Mouse (Mus musculus) erythroblast, adult 5-6 weeks (primary cell): ENCODE data around the gene Unc5b. TPM values are rescaled to one million over a fixed set of nuclear protein-coding genes. Genes with fewer than 3 reads are reported as not detected.
A peak's percentile ranks its signal among the peaks of the same experiment; 100 is the strongest.

Experiments
- ATAC-seq: replicated peaks from 2 replicates; pipeline ENCODE4 v1.8.0; 2016; ENCODE audit warnings: moderate number of reproducible peaks, mild to moderate bottlenecking, moderate TSS enrichment, inconsistent platforms; ENCODE audit not compliant: poor library complexity, low FRiP score, severe bottlenecking
- total RNA-seq, 2 experiments: library from RNA; stranded (forward) in 1 of 2; stranded (reverse) in 1 of 2; fragments of 150-400 nt in 1 of 2; fragments of 200-764, 138-1000 nt in 1 of 2; gene quantifications; 2 replicates each; pipeline versions ENCODE4 v1.2.3 to v1.2.4; 2015 to 2017; ENCODE audit warnings: low replicate concordance in 2 of 2

Unc5b gene
- total RNA-seq, 2 experiments from 2014 or later, result not detected

DNA sequence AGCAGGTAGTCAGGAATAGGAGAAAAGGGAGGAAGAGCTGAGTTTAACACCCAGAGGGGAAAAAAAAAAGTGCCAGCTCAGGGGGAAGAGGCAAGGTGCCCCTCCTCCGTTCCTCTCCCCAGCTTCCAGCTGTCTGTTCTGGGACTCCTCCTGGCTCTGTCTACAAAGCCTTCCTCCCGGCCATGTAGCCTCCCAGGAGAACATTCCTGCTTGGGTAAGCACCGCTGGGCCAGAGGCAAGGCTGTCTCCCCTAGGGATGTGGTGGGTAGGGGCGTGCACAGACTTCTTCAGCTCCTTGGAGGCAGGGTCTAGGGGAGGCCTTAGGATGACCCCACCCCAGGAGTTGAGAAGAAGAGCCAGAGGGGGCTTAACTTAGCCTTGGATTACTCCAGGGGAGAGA is 26.5 kb downstream of the Unc5b start:
- ATAC-seq, result no peak

DNA sequence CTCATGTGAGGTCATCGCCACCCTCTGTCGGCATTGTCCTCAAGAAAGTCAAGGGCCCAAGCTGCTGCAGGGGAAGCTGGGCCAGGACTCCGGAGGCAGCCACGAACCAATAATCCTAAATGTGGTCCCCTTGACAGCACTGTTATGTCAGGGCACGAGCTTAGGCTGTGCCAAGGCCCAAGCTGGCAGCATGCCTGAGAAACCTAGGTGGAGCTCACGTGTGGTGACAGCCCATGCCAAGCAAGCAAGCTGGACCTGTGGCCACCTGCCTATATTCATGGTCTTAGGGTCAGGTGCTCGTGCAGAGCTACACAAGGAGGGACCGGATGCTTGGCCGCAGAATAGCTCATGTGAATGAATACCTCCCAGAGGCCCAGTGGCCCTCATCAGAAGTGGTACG is 27.4 kb downstream of the Unc5b start:
- ATAC-seq, result no peak

DNA sequence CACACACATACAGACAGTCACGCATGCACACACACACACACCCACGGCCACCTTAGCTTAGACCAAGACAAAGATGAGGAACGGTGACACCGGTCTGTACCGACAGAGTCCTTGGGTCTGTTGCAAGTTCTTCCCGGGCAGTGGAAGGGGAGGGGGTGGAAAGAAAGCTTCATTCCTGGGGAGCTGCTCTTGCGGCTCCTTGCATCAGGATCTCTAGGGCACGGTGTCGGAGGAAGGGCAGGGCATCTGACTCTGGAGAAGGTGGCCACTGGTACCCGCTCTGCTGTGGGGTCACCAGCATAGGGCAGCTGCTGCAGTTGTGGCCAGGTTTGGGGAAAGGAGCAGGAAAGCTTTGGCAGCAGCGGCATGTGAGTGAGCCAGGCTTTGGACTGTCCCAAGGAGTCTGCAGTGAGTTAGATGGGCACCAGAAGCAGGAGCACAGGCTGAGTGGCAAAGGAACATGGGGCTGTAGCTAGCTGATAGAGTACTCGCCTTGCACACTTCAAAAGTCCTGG is 29.4 kb downstream of the Unc5b start:
- ATAC-seq, result no peak

DNA sequence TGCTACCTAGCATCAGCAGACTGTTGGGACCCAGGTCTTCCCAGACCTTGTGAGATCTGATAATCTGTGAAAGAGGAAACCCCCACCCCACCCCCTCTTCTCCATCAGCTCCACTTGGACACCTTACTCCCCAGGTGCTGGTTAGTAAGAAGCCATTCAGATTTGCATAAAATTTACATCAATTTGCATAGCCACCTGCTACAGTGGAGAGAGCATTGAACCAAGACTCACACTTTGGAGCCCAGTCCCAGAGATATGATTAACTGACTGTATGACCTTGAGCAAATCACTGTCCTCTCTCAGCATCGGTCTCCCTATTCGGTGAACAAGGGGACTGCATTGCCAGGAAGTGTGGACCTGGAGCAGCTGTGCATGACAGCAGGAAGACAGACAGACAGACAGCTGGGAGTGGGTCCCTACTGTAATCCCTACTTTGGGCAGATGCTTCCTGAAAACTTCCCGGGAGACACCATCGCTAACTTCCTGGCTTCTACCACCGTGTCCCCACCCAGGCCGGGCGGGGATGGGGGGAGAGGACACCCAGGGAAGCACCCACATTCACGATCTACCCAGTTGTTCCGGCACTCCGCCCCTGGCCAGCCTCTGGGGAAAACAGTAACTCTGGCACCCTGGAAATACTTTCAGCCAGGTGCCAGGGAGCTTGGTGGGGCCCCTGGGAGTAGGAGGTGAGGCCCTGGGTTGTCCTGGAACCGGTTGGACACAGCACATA is 30.0 kb downstream of the Unc5b start:
- ATAC-seq, result no peak

DNA sequence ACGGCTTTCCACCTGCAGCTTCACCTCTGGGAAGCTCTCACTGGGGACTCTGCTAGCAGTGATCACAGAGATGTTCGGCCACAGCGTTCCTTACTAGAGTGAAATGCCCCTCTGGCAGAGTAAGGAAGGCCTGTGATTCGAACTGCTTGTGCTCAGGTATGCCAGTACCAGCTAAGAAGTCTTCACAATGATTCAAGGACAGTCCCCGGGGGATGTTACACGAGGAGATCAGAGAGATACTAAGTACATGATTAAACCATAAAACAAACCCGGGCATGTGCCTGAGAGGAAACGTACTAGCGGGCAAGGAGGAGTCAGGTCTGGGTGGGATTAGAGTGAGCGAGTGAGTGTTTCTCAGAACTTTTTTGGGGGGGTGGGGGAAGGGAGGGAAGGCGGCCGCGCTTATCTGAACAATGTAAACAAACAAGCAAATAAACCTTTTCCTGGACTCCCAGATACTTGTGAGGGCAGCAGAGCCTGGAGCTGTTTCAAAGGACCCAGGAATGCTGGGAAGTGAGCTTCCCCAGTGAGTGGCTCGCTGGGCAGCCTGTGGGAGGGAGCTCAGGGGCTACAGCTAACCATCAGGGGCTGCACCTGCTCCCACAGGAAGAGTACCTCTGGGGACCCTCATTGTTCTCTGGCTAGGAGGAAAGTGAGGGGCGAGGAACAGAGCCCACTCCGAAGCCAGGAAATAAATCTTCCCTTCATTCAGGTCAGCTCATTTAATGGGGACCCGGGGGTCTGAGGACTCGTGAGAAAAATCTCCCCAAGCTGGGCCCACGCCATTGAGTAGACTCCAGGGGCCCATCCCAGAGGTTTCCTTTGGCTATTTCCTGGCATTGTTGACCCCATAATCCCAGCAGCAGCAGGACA is 30.9 kb downstream of the Unc5b start:
- no peak for ATAC-seq

DNA sequence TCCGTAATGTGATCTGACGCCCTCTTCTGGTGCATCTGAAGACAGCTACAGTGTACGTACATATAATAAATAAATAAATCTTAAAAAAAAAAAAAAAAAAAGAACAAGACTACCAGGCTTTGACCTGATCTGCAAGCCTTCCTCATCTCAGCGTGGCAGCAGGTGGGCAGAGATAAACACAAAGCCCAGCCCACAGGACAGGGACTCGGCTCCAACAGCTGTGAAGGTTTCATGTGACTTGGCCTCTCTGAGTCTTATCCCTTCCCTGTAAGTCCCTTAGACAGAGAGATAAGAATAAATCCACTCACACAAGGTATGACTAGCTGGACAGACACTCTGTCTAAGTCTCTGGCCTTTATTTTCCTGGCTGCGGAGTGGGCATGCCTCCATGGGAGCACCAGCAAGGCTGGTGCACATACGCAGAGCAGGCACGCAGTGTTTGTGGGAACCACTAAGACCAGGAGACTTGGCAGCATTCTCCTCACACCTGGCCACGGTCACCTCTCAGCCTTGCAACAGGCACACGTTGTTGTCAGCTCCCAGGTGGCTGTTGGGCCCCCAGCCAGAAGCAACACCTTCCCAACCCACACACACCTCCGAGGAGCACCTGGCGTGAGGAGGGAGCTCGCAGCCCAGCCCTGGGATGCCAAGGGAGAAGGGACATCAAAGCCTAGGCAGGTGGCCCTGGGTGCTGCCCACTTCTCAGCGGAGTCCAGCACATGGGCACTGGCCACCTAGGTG is 33.5 kb downstream of the Unc5b start:
- ATAC-seq, result no peak

DNA sequence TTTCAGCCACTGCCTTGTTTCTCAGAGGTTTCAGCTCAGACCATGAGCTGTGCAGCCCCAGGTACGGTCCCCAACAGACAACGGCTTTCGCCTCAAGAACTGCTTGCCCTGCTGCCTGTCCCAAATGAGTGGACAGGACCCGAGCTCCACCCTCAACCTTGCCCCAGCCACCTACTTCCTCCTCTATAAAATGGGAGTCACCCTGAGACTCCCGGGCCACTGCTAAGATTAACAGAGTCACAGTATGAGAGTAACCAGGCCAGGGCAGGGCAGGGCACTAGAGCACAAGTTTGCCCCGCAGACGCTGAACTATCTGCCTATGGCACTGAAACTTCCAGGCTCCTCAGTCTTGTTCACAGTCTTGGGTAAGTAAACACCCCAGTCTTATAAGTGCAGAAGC is 34.9 kb downstream of the Unc5b start:
- no peak for ATAC-seq

DNA sequence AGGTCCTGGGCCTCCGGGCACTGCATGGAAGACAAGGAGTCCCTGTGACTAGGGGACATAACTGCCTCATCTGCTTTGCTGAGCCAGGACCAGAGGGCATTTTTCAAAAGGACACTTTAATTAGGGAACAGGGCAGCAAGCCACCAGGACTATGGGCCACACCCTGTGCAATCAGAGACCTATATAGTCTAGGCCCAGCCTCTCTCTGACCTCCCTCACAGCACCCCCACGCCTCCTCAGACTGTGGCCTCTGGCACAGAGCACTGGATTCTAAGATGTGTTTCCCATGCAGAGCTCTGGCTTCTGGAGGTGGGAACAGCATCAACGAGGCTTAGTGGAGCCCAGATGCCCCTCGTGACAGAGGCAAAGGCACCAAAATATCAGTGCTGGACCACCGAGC is 35.4 kb downstream of the Unc5b start:
- ATAC-seq, result no peak

DNA sequence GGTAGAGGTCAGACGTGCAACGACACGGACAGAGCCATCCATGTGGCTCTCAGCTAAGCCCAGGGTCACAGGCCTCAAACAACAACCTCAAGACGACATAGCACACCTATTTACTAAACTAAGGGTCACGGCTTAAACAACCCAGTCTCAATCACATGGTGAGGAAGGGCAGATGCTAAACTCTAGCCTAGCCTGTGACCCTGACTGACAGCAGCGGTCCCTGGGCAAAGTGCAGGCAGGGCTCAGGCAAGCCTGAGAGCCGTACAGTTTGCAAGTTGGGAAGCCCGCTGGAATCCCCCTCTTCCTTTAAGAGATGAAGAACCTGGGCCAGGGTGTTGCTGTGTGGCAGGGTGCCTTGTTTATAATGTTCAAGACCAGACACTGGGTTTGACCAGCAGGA is 36.6 kb downstream of the Unc5b start:
- no peak for ATAC-seq

DNA sequence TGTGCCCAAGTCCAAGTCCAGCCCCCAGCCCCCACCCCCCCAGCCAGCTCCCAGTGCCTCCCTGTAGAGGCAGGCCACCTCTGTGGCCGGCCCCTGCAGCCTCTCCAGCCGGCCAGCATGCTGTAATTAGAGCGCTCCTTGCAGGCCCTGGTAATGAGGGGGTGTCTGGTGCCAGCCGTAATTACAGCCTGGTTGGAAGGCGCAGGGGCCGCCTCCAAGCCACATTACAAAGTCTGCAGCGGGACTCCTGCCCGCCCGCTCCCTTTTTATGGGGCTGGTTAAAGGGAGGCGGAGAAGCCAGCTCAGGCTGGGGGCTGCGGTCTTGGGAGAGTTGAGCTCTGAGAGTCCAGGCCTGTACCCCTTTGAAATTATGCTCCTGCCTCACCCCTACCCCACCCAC is 37.0 kb downstream of the Unc5b start:
- no peak for ATAC-seq

DNA sequence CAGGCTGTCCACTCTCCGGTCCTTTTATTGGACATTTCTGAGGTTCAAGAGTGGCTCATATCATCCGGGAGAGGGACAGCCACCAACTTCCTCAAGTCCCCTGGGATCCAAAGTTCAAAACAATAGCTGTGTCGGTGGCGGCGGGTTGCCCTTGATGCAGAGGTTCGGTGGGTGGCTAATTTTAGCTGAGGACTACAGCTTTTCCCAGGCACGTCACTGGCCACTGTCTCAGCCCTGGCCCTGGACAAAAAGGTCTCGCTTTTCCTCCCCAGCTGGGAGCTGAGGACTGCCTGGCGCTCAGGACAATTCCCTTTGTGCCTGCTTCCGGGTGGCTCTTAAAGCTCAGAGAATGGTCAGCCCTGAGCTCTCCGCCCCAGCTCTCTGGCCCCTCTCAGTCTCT is 38.5 kb downstream of the Unc5b start:
- no peak for ATAC-seq

DNA sequence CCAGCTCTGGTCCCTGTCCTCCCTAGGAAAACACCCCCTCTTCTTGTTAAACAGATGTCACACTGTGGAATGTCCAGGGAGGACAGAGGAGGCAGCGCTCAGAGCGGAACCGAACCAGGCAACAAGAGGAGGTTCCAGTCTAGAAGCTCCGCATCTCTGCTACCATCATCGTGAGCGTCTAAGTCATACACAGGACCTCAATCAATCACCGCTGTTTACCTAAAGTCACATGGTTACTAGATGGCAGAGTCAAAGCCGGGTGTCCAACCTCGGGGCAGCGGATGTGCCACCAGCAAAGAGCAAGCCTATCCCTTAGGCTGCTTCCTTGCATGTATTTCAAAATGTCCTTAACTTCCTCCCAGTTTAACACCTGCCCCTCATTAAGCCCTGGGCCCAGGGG is 39.0 kb downstream of the Unc5b start:
- no peak for ATAC-seq

DNA sequence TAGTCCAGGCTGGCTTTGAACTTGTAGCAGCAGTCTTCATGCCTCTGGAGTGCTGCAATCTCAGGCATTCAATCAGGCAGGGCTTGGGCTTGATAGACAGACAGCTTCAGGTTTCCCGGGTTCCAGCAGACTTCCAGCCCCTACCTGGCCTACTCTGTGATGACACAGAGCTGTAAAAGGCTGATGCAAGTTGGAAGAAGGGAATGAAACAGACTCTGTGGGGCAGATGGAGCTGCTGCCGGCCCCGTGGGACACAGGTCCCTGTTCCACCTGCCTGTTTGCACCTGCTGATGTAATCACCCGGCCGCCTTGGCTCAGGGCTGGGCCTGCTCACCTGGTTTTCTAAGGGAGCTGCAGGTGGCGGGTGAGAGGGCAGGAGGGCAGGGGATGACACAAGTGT is 40.5 kb downstream of the Unc5b start:
- ATAC-seq, result no peak

DNA sequence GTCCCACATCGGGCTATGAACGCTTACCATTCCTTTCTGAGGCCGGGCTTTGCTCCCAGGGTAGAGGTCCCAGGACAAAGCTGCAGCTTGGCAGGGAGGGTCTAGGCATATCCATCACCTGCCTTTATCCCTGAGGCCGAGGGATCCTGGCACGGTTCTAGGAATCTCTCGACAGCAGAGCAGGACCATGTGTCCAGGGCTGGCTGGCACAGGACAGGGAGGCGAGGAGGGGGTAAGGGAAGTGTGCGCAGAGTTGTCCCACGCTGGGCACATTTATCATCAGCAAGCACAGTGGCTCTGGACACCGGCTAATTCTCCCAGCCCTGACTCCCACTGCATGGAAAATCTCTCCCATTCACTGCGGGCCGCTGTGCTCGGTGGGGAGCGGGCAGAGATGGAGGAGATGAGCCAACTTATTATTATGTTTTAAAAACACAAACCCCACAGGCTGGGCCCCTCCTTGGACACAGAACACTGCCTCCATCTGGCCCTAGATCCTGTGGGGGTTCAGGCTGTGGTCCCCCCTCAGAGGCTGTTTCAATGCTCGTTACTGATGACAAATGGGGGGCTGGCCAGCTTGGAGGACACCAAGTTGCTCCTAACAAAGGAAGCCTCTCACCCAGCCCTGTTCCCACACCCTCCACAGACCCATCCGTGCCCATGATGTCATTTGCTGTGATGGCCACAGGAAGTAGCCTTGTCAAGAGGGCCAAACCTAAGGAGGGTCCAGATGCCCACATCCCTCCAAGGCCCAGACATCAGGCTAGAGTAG is 43.9 kb downstream of the Unc5b start:
- ATAC-seq, result no peak

DNA sequence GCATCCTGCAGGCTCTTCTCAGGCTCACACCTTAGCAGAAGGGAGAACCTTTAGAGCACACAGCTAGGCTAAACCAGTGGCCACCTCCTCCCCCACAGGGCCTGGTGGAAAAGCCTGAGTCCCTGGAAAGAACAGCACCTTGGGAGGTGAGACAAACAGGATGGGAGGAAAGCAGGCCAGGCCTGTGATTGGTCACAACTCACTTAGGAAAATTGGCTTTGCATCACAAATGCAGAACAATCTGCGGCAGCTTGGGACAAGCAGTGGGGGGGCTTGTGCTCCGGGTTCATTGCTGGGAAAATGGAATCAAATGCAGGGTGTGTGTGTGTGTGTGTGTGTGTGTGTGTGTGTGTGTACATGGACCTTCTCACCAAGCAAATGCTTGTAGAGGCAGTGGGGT is 47.8 kb downstream of the Unc5b start:
- no peak for ATAC-seq

DNA sequence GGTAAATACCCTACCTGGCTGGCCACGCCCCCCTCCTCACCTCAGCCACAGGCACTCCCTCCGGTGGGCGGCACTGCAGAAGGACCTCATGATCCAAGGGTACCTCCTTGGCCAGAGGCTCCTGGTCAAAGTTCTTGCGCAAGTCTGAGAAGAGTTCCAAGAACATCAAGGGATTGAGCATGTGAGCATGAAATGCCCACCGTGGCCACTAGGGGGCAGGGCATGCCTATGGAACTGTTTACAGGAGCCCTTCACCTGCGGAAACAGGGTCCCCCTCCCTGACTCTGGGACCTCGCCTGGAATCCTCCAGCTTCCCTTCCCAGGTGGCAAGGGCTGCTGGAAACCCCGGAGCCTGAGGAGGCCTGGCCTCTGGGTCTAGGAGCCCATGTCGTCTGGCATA is 51.8 kb downstream of the Unc5b start:
- ATAC-seq, result peak; percentile 60; the same call in 1 of the 2 replicates

DNA sequence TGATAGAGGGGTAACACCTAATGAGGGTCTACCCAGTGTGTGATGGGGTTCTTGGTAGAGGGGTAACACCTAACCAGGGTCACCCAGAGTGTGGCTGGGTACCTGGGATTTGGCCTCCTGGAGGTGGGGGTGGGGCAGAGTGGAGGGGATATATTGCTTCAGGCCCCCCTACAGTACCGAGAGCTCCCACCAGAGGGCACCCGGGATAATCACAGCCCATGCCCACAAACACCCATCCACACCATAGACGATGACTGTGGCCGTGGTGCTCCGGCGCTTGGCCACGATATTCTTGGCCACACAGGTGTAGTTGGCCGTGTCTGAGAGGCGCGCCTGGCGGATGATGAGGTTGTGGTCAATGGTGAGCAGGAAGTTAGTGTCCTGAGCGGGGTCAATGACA is 52.8 kb downstream of the Unc5b start:
- ATAC-seq, result no peak

DNA sequence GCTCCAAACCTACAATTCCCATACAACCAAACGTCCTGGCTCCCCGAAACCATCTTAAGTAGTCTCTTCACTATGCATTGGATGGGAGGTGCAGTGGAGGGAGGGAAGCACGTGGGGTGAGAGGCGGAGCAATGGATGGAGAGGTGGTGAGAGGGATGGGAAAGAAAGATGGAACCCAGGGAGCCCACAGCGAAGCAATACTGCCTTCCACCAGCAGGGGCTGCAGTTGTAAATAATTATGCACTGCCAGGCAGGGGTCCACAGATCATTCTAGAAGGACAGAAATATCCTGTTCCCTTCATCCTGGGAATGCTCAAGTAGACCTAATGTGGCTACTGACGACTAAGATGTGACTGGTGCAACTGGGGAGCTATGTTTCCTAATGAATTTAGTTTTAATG is 55.9 kb downstream of the Unc5b start:
- ATAC-seq, result no peak

DNA sequence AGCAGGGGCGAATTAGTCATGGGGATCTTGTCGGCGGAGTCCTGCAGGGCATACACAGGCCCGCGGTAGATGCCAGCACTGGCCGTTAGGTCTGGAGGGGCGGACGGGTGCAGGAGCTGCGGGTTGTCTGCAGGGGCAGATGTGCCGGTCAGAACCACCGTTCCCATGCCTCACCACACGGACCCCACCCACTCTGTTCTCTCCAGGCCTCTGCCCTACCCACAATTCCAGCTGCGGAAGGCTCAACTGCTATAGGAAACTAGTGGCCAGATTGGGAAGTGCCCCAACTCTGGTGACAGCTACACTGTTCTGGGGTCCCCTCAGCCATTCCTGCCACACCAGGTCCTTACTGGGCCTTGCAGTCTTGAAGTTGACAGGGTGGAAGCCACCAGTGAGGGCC is 56.8 kb downstream of the Unc5b start:
- no peak for ATAC-seq

DNA sequence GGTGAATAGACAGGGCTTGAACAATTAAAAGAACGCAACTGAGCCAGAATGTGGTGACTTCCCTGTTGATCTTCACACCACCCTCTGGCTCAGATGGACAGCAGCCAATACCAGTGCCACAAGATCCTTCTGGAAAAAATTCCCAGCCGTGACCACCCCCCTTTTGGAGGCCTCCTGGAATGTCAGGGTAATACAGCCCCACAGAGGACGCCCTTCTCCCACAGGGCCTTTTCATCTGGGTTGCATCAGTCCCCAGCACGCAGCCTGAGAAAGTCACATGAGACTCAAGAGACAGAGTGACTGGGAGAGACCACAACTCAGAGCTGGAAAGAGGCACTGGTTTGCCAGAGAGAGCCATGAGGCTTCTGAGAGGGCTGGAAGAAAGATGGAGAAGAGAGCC is 60.5 kb downstream of the Unc5b start:
- ATAC-seq, result no peak
